Comparison of ENCODE assay signal across 28 mouse cellular contexts in genomic region chr8:128511021-128511420, GRCm38 (mm10).
DNase-seq lines count a peak whose midpoint lies in the region; TF ChIP-seq lines count a peak whose summit lies in the region.
"Had no signal": no experiment of that assay in that cellular context is flagged by ENCODE, and none has a peak within 500 bp of the region (broad histone marks: within the 10 kb centered on the region; RNA-seq: fewer than 3 reads in every experiment).

No protein-coding gene starts in this region.

- H3K4me3 ChIP-seq in heart, embryonic 10.5 days, result no peak overlapping the region
- no peak overlapping the region for H3K4me3 ChIP-seq in layer of hippocampus, adult 2 months
- no peak overlapping the region for H3K4me3 ChIP-seq in MEL (ENCODE audit: control insufficient read depth in 1 of 2, insufficient read depth in 1 of 2, low read depth in 2 of 2, low read length in 2 of 2)
- H3K4me3 ChIP-seq: embryonic facial prominence, embryonic 12.5 days; heart, embryonic 12.5 days; liver, embryonic 12.5 days; midbrain, embryonic 10.5 days; midbrain, embryonic 15.5 days; myocyte; neural tube, embryonic 12.5 days had no signal

- no peak for TF ChIP-seq POLR2A in MEL (IDR thresholded peaks at IDR 0.05; ENCODE audit: control insufficient read depth in 1 of 2, insufficient read depth in 1 of 2, low read depth in 1 of 2, low read length in 2 of 2, poor library complexity in 1 of 2)

- peak; percentile 15 for DNase-seq in heart, adult 11 months
- no peak for DNase-seq in heart, embryonic 10.5 days (ENCODE audit: low spot score)
- no peak for DNase-seq in layer of hippocampus, adult 2 months (ENCODE audit: low spot score in 2 of 2)
- DNase-seq in layer of hippocampus, adult 11-12 months (ENCODE audit: low spot score), result no peak
- DNase-seq in 3T3-L1 (ENCODE audit: low read depth, low spot score) (peak; percentile 14), MEL (ENCODE audit: low read depth, low spot score) (no peak)
- no peak for DNase-seq in adrenal gland, adult 8-10 months
- no peak for DNase-seq in thymus, postnatal 10 days (ENCODE audit: low spot score in 2 of 2)
- DNase-seq: cerebellum, adult 8-10 months; cerebellum, postnatal 25 days; heart, postnatal 4 days; kidney, adult 8-10 months; kidney, postnatal 14 days; left cerebral cortex, postnatal 4 days; liver, postnatal 0 days; lung, postnatal 14 days; right cerebral cortex, adult 18-20 months; spleen, adult 18-20 months; thymus, adult 2 months; thymus, postnatal 4 days had no signal

- peaks cover 6% of the 10 kb centered on the region; the same call in 1 of the 2 replicates for H3K4me1 ChIP-seq in heart, embryonic 10.5 days
- no peaks in the 10 kb centered on the region for H3K4me1 ChIP-seq in MEL (ENCODE audit: control insufficient read depth in 1 of 2, insufficient read depth in 2 of 2, low read length in 2 of 2)
- H3K4me1 ChIP-seq: embryonic facial prominence, embryonic 12.5 days; liver, embryonic 12.5 days; midbrain, embryonic 10.5 days; midbrain, embryonic 15.5 days; neural tube, embryonic 12.5 days had no signal

- TF ChIP-seq CTCF in layer of hippocampus, adult 2 months (conservative IDR thresholded peaks at IDR 0.05), result peak; percentile 76
- no peak for TF ChIP-seq CTCF in MEL (IDR thresholded peaks at IDR 0.05 in 2 of 3, conservative IDR thresholded peaks at IDR 0.05 in 1 of 3; ENCODE audit: control insufficient read depth in 1 of 3, insufficient read depth in 1 of 3, low read depth in 2 of 3, low read length in 3 of 3, poor library complexity in 1 of 3, severe bottlenecking in 1 of 3)

- no peaks in the 10 kb centered on the region for H3K36me3 ChIP-seq in heart, embryonic 10.5 days
- no peaks in the 10 kb centered on the region for H3K36me3 ChIP-seq in MEL (ENCODE audit: control insufficient read depth in 1 of 2, insufficient read depth in 2 of 2, low read length in 2 of 2)
- H3K36me3 ChIP-seq: embryonic facial prominence, embryonic 12.5 days; heart, embryonic 12.5 days; liver, embryonic 12.5 days; midbrain, embryonic 10.5 days; midbrain, embryonic 15.5 days; neural tube, embryonic 12.5 days had no signal

- peak; percentile 0; the same call in 1 of the 2 replicates for TF ChIP-seq RAD21 in MEL (IDR thresholded peaks at IDR 0.05; ENCODE audit: low read depth, low read length)

- H3K9me3 ChIP-seq in heart, embryonic 10.5 days, result no peaks in the 10 kb centered on the region
- no peaks in the 10 kb centered on the region for H3K9me3 ChIP-seq in MEL (replicated peaks; ENCODE audit: insufficient read depth, low read length)
- H3K9me3 ChIP-seq: embryonic facial prominence, embryonic 12.5 days; heart, embryonic 12.5 days; liver, embryonic 12.5 days; midbrain, embryonic 10.5 days; midbrain, embryonic 15.5 days; neural tube, embryonic 12.5 days had no signal

- H3K9ac ChIP-seq in MEL (ENCODE audit: control insufficient read depth, low read depth, low read length, poor library complexity, severe bottlenecking), result no peak overlapping the region
- H3K9ac ChIP-seq: embryonic facial prominence, embryonic 12.5 days; heart, embryonic 12.5 days; hindbrain, embryonic 14.5 days; liver, embryonic 12.5 days; liver, postnatal 0 days; midbrain, embryonic 15.5 days; neural tube, embryonic 12.5 days had no signal

- TF ChIP-seq EP300 in MEL (IDR thresholded peaks at IDR 0.05; ENCODE audit: low read depth in 1 of 2, low read length in 2 of 2), result no peak

- H3K79me2 ChIP-seq in MEL (ENCODE audit: control insufficient read depth, insufficient read depth, low read length, poor library complexity), result no peaks in the 10 kb centered on the region

- H3K27me3 ChIP-seq in heart, embryonic 10.5 days (ENCODE audit: insufficient read depth, poor library complexity, severe bottlenecking), result no peaks in the 10 kb centered on the region
- no peaks in the 10 kb centered on the region for H3K27me3 ChIP-seq in MEL (ENCODE audit: control insufficient read depth in 1 of 2, insufficient read depth in 2 of 2, low read length in 2 of 2)
- H3K27me3 ChIP-seq: embryonic facial prominence, embryonic 12.5 days; heart, embryonic 12.5 days; liver, embryonic 12.5 days; midbrain, embryonic 15.5 days; neural tube, embryonic 12.5 days had no signal

- H3K27ac ChIP-seq in heart, embryonic 10.5 days, result no peak overlapping the region
- H3K27ac ChIP-seq in layer of hippocampus, adult 2 months, result no peak overlapping the region
- no peak overlapping the region for H3K27ac ChIP-seq in MEL (ENCODE audit: control insufficient read depth, low read depth, low read length)
- H3K27ac ChIP-seq: embryonic facial prominence, embryonic 12.5 days; hindbrain, embryonic 14.5 days; liver, embryonic 12.5 days; midbrain, embryonic 10.5 days; midbrain, embryonic 15.5 days; neural tube, embryonic 12.5 days had no signal

TF ChIP-seq in MEL, 35 proteins besides CTCF, POLR2A, EP300 and RAD21:
- TF ChIP-seq ZKSCAN1 (IDR thresholded peaks at IDR 0.05; ENCODE audit: low read depth, low read length) (no peak), POLR2AphosphoS2 (IDR thresholded peaks at IDR 0.05; ENCODE audit: low read length) (no peak), MAZ (IDR thresholded peaks at IDR 0.05; ENCODE audit: low read depth, low read length) (no peak), MAX (IDR thresholded peaks at IDR 0.05; ENCODE audit: low read length) (no peak), KAT2A (conservative IDR thresholded peaks at IDR 0.05; ENCODE audit: low read depth, low read length) (no peak), CHD2 (IDR thresholded peaks at IDR 0.05; ENCODE audit: low read length) (no peak), MYC (IDR thresholded peaks at IDR 0.05; ENCODE audit: low read depth, low read length) (no peak), SIN3A (IDR thresholded peaks at IDR 0.05; ENCODE audit: low read length) (no peak), ZC3H11A (IDR thresholded peaks at IDR 0.05; ENCODE audit: low read depth, low read length) (no peak), MYB (IDR thresholded peaks at IDR 0.05; ENCODE audit: low read depth, low read length) (no peak), ETS1 (IDR thresholded peaks at IDR 0.05; ENCODE audit: low read depth, low read length) (no peak), GATA1 (IDR thresholded peaks at IDR 0.05; ENCODE audit: low read depth, low read length) (no peak), ELF1 (IDR thresholded peaks at IDR 0.05; ENCODE audit: low read depth, low read length) (no peak), E2F4 (IDR thresholded peaks at IDR 0.05; ENCODE audit: borderline replicate concordance, low read depth, low read length) (no peak), ZNF384 (IDR thresholded peaks at IDR 0.05; ENCODE audit: low read depth, low read length) (no peak), UBTF (IDR thresholded peaks at IDR 0.05; ENCODE audit: borderline replicate concordance, insufficient read depth, low read depth, low read length) (no peak), NRF1 (IDR thresholded peaks at IDR 0.05; ENCODE audit: insufficient read depth, low read depth, low read length, poor library complexity, severe bottlenecking) (no peak), MXI1 (IDR thresholded peaks at IDR 0.05; ENCODE audit: low read depth, low read length) (no peak), TAL1 (IDR thresholded peaks at IDR 0.05; ENCODE audit: low read length) (no peak), USF1 (IDR thresholded peaks at IDR 0.05; ENCODE audit: low read depth, low read length) (no peak)

Comparison
In these comparisons a context has a peak if more than half of its experiments do, and no peak if none do; other contexts are left out.
1. DNase-seq: peak in heart, adult 11 months (single experiment) and 3T3-L1 (single experiment); none in heart, embryonic 10.5 days (single experiment), layer of hippocampus, adult 2 months (0 of 2), layer of hippocampus, adult 11-12 months (single experiment), MEL (single experiment), adrenal gland, adult 8-10 months (single experiment) and thymus, postnatal 10 days (0 of 2).